Mouse (Mus musculus): ENCODE data around the gene Dnase2a. TPM values are rescaled to one million over a fixed set of nuclear protein-coding genes. Genes with fewer than 3 reads are reported as not detected.

Dnase2a gene
- polyA plus RNA-seq, 1 experiment from 2014 or later: 4.3 TPM

Small RNAs within 50 kb of the gene (microRNA-seq; reads per million reads assigned to microRNA genes)
- gene Gm24197: not detected
- 2.1 reads per million, percentile 2 among the genes with 10 or more reads in this experiment for gene Mir7069

Other genes with a start within 250 kb of the Dnase2a start
- gene Ier2, start 245.7 kb upstream of the Dnase2a start, polyA plus RNA-seq (2015; fragmentation: Nextera tagmentation; extraction: Ambion mirVana): 34.9 and 50.5 TPM in 2 replicates
- 40.6 and 47.4 TPM in 2 replicates for gene Trmt1, start 222.3 kb upstream of the Dnase2a start, polyA plus RNA-seq (2015; fragmentation: Nextera tagmentation; extraction: Ambion mirVana)
- 10.7 and 14.6 TPM in 2 replicates for gene Nacc1, start 220.7 kb upstream of the Dnase2a start, polyA plus RNA-seq (2015; fragmentation: Nextera tagmentation; extraction: Ambion mirVana)
- gene Lyl1, start 207.1 kb upstream of the Dnase2a start, polyA plus RNA-seq (2015; fragmentation: Nextera tagmentation; extraction: Ambion mirVana): 9.2 and 13.2 TPM in 2 replicates
- 4.5 TPM in 2 replicates for gene G430095P16Rik, start 185.6 kb upstream of the Dnase2a start, polyA plus RNA-seq (2015; fragmentation: Nextera tagmentation; extraction: Ambion mirVana)
- gene Nfix, start 108.2 kb upstream of the Dnase2a start, polyA plus RNA-seq (2015; fragmentation: Nextera tagmentation; extraction: Ambion mirVana): 15.0 and 20.8 TPM in 2 replicates
- 5.8 and 6.4 TPM in 2 replicates for gene Dand5, start 85.7 kb upstream of the Dnase2a start, polyA plus RNA-seq (2015; fragmentation: Nextera tagmentation; extraction: Ambion mirVana)
- gene Gadd45gip1, start 77.0 kb upstream of the Dnase2a start, polyA plus RNA-seq (2015; fragmentation: Nextera tagmentation; extraction: Ambion mirVana): 45.3 and 46.5 TPM in 2 replicates
- gene Rad23a, start 67.9 kb upstream of the Dnase2a start, polyA plus RNA-seq (2015; fragmentation: Nextera tagmentation; extraction: Ambion mirVana): 107 and 123 TPM in 2 replicates
- gene Calr, start 61.6 kb upstream of the Dnase2a start, polyA plus RNA-seq (2015; fragmentation: Nextera tagmentation; extraction: Ambion mirVana): 525 and 658 TPM in 2 replicates
- gene Farsa, start 51.6 kb upstream of the Dnase2a start, polyA plus RNA-seq (2015; fragmentation: Nextera tagmentation; extraction: Ambion mirVana): 44.5 and 62.5 TPM in 2 replicates
- gene Syce2, start 36.4 kb upstream of the Dnase2a start, polyA plus RNA-seq (2015; fragmentation: Nextera tagmentation; extraction: Ambion mirVana): 23.0 and 32.6 TPM in 2 replicates
- 36.4 and 40.1 TPM in 2 replicates for gene Gcdh, start 14.6 kb upstream of the Dnase2a start, polyA plus RNA-seq (2015; fragmentation: Nextera tagmentation; extraction: Ambion mirVana)
- gene Klf1, start 6.6 kb upstream of the Dnase2a start, polyA plus RNA-seq (2015; fragmentation: Nextera tagmentation; extraction: Ambion mirVana): 1.1 and 4.9 TPM in 2 replicates
- gene Mast1, start 28.8 kb downstream of the Dnase2a start, polyA plus RNA-seq (2015; fragmentation: Nextera tagmentation; extraction: Ambion mirVana): 0.09 and 0.41 TPM in 2 replicates
- gene Rtbdn, start 38.4 kb downstream of the Dnase2a start, polyA plus RNA-seq (2015; fragmentation: Nextera tagmentation; extraction: Ambion mirVana): 0.26 TPM in 1 of 2 replicates, not detected in the other
- not detected in 2 replicates for gene Gm49661, start 60.9 kb downstream of the Dnase2a start, polyA plus RNA-seq (2015; fragmentation: Nextera tagmentation; extraction: Ambion mirVana)
- 596 and 644 TPM in 2 replicates for gene Prdx2, start 61.0 kb downstream of the Dnase2a start, polyA plus RNA-seq (2015; fragmentation: Nextera tagmentation; extraction: Ambion mirVana)
- 62.9 and 83.7 TPM in 2 replicates for gene Rnaseh2a, start 61.2 kb downstream of the Dnase2a start, polyA plus RNA-seq (2015; fragmentation: Nextera tagmentation; extraction: Ambion mirVana)
- gene Junb, start 70.2 kb downstream of the Dnase2a start, polyA plus RNA-seq (2015; fragmentation: Nextera tagmentation; extraction: Ambion mirVana): 11.0 and 16.6 TPM in 2 replicates
- gene Hook2, start 82.0 kb downstream of the Dnase2a start, polyA plus RNA-seq (2015; fragmentation: Nextera tagmentation; extraction: Ambion mirVana): 5.3 and 8.8 TPM in 2 replicates
- not detected in 2 replicates for gene Best2, start 106.0 kb downstream of the Dnase2a start, polyA plus RNA-seq (2015; fragmentation: Nextera tagmentation; extraction: Ambion mirVana)
- 97.7 and 106 TPM in 2 replicates for gene Asna1, start 116.7 kb downstream of the Dnase2a start, polyA plus RNA-seq (2015; fragmentation: Nextera tagmentation; extraction: Ambion mirVana)
- 68.4 and 77.2 TPM in 2 replicates for gene Trir, start 118.3 kb downstream of the Dnase2a start, polyA plus RNA-seq (2015; fragmentation: Nextera tagmentation; extraction: Ambion mirVana)
- gene Tnpo2, start 128.4 kb downstream of the Dnase2a start, polyA plus RNA-seq (2015; fragmentation: Nextera tagmentation; extraction: Ambion mirVana): 17.7 and 22.8 TPM in 2 replicates
- 15.4 and 22.2 TPM in 2 replicates for gene Fbxw9, start 151.5 kb downstream of the Dnase2a start, polyA plus RNA-seq (2015; fragmentation: Nextera tagmentation; extraction: Ambion mirVana)
- gene Gm5741, start 159.4 kb downstream of the Dnase2a start, polyA plus RNA-seq (2015; fragmentation: Nextera tagmentation; extraction: Ambion mirVana): not detected in 2 replicates
- 46.1 and 52.8 TPM in 2 replicates for gene Dhps, start 163.2 kb downstream of the Dnase2a start, polyA plus RNA-seq (2015; fragmentation: Nextera tagmentation; extraction: Ambion mirVana)
- 106 and 110 TPM in 2 replicates for gene Wdr83os, start 172.2 kb downstream of the Dnase2a start, polyA plus RNA-seq (2015; fragmentation: Nextera tagmentation; extraction: Ambion mirVana)
- 33.1 and 40.8 TPM in 2 replicates for gene Wdr83, start 172.7 kb downstream of the Dnase2a start, polyA plus RNA-seq (2015; fragmentation: Nextera tagmentation; extraction: Ambion mirVana)
- gene Man2b1, start 174.7 kb downstream of the Dnase2a start, polyA plus RNA-seq (2015; fragmentation: Nextera tagmentation; extraction: Ambion mirVana): 30.6 and 41.2 TPM in 2 replicates
- gene Zfp791, start 214.5 kb downstream of the Dnase2a start, polyA plus RNA-seq (2015; fragmentation: Nextera tagmentation; extraction: Ambion mirVana): 0.81 and 1.5 TPM in 2 replicates
- not detected in 2 replicates for gene Cks1brt, start 243.4 kb downstream of the Dnase2a start, polyA plus RNA-seq (2015; fragmentation: Nextera tagmentation; extraction: Ambion mirVana)